Mouse (Mus musculus): Measurements from ENCODE around the gene Akr1c19.
"Not testable (repeated sequence)": the region's sequence is repeated elsewhere in the genome, so short reads cannot be mapped to it uniquely, and the experiment has no call there.

Gene Akr1c19

DNA sequence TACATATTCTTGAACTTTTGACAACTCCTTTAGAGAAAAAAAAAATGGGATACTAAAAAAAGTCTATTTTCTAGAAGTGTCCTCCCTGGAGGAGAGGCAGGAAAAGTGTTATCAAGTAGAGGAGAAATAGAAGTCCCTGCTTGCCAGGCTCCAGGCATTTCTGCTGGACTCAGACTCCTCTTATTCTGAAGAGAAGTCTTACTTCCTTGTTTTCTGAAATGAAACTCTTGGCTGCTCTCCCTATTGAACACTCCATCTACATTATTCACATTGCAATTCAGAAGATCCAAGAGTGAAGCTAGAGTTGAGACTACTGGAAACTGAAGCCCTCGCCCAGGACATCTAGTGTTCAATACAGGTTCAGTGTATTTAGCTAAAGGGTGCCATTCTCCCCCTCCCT lies at the start of gene Akr1c19:
Gene Akr1c19 (plus strand): TSS at position 260 of the 400 bp plus-strand sequence.
- DNase-seq (ENCODE audit: low spot score in 2 of 2) = no peak

DNA sequence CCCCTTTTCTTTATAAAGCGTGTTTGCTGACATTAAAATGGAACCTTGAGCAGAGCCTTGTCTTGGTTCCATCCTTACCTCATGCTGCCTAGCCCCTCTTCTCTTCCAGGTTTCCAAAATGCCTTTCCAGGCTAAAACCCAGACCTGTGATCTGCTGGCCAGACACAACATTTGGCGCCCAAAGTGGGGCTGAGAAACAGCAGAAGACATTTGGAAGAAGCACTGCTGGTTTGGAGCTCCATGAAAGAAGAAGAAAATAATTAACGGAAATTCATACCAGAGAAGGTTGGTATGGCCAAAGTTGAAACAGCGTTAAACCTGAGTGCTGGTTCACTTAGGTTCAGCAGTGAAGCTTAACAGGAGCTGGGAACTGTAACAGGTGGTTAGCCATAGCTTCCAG lies 47.2 kb upstream of the Akr1c19 start:
- not testable (repeated sequence) for DNase-seq (ENCODE audit: low spot score in 2 of 2)

DNA sequence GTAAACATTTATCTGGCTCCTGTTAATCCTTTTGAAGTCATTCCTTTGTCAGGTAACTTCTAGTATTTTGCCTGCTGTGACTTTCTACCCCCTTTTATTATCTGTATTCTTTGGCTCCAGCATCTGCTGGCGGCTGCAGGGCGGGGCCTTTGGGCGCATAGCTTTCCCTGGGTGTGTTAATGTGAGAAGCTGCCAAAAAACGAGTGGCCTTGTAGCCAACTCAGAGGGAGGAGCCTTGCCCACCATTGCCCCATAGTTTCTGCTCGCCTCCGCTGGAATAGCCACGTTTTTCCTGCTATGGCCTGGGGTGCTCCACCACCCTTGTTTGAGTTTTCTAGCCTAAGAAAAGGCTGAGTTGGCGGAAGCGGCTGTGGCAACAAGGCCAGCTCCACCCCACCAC lies 45.4 kb upstream of the Akr1c19 start:
- DNase-seq (ENCODE audit: low spot score in 2 of 2) = no peak

DNA sequence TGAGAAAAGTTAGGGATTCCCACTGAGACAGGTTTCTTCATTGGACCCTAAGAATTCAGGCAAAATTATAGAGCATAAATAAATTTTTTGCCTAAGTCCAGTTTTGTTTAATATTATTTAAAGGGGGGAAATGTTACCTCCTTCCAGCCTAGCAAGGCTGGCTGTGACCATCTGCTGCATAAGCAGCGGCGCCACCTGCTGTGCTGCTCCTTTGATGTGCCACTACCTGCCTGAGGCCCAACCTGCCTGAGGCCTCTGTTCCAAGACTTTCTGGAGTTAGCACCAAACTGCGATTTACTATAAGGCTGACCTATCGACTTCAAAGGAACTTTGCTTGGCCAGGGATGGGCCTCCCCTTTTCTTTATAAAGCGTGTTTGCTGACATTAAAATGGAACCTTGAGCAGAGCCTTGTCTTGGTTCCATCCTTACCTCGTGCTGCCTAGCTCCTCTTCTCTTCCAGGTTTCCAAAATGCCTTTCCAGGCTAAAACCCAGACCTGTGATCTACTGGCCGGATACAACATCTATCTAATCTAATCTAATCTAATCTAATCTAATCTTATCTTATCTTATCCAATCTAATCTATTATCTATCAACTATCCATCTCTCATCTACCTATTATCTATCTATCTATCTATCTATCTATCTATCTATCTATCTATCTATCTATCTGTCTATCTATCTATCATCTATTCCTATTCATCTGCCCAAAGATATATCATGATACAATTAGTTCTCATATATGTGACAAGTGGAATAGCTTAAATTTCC lies 41.7 kb upstream of the Akr1c19 start:
- not testable (repeated sequence) for DNase-seq (ENCODE audit: low spot score in 2 of 2)

DNA sequence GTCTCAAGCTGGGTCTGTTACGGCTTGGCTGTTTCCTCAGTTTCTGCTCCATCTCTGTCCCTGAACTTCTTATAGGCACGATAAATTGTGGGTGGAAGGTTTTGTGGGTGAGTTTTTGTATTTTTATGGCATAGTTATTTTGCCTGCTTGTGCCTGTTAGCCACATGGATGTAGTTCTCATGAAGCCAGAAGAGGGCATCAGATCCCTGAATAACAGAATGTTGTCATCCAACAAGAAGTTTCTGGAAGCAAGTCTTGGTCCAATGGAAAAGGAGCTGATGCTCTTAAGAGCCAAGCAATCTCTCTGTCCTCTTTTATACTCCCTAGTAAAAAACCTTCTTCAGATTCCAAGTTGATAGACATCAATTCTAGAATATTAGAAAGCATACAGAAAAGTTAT lies 40.3 kb upstream of the Akr1c19 start:
- DNase-seq (ENCODE audit: low spot score in 2 of 2) = no peak

DNA sequence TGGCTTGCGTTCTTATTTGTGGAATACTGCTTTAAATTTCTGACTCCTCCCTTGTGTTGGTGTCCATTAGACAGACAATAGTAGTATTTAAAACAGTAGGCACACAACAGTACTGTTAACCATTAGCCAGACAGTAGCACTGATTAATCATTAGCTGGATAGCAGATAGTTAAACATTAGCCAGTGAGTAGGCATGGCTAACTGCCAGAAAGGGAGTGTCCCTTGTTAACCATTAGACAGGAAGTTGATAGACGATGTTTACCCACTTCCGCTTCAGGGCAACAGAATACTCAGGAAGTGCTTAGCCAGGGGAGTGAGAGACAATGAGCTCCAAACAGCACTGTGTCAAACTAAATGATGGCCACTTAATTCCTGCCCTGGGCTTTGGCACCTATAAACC lies 37.6 kb upstream of the Akr1c19 start, which contains the start of gene Akr1c13:
Gene Akr1c13 (plus strand): TSS at position 247 of the 400 bp plus-strand sequence.
- no peak for DNase-seq (ENCODE audit: low spot score in 2 of 2)

DNA sequence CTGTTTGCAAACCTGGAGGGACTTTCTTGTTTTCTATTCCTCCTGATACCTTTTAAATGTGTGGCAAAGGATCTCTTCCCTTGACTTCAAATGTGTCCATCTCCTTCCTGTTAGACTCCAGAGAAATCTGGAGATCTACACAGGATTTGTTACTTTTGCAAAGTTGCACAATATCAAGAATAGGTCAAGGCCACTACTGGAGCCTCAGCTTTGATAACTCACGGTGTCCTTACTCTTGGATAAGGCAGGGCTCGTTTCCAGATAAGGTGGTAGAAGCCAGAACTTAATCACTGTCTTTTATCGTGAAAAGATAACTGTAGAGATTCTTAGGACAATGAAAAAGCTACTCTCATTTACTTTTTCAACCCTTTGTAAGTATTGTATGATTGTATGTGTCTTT lies 36.0 kb upstream of the Akr1c19 start:
- no peak for DNase-seq (ENCODE audit: low spot score in 2 of 2)

DNA sequence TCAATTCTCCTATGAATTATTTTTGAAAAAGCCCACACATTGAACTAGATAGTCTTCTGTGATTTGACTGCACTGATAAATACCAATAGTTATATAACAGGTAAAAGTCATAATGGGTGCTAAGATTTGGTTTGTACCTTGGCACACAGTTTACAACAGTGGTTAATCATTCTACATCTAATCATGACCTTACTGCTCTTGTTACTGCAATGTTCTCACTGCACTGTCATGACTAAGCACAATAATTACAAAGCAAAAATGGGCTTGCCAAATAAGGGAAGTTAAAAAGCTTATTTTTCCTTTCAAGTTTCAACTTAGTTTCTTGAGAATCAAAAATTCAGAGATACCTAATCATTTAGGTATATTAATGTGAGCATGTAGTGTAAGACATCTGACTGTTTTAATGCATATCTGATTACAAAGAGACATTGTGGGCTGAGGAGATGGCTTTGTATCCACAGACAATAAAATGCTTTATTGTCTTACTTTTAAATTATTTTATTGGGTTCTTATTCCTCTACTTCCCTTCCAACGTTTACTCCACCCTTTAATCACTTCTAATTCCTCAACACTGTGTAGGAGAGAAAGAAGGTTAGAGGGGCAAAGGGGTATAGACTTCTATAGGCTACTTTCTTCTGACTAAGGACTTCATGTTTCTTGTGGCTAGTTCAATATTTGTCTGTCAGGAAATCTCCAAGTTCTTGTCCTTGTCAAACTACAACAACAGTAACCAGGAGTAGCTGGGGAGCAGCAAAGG lies 22.2 kb upstream of the Akr1c19 start:
- no peak for DNase-seq (ENCODE audit: low spot score in 2 of 2)

DNA sequence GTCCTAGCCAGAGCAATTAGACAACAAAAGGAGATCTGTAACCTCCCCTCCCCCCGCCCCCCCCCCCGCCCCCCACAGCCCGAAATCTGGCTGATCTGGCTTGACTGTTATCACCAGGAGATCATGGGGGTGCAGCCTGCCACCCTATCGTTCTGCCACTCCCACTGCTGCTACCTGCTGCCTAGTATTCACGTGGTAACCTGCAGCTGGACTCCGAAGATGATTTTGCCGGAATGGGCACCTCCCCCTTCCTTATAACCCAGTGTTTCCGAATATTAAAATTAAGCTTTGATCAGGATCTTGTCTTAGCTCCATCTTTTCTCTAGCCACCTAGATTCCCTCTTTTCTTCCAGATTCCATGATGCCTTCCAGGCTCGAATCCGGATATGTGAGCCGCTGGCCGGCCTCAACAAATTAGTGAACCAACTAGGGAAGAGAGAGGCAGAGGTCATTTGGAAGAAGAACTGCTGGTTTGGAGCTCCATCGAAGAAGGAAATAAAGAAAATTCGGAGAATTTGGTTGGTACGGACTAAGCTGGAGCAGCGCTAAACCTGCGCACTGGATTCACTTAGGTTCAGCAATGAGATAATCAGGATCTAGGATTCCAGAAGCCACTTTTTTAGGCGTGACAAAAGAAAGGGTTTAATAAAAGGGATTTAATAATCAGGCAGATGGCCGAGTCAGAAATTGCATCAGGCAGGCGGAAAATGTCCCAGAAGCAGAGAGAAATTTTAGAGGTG lies 16.8 kb upstream of the Akr1c19 start:
- no peak for DNase-seq (ENCODE audit: low spot score in 2 of 2)

DNA sequence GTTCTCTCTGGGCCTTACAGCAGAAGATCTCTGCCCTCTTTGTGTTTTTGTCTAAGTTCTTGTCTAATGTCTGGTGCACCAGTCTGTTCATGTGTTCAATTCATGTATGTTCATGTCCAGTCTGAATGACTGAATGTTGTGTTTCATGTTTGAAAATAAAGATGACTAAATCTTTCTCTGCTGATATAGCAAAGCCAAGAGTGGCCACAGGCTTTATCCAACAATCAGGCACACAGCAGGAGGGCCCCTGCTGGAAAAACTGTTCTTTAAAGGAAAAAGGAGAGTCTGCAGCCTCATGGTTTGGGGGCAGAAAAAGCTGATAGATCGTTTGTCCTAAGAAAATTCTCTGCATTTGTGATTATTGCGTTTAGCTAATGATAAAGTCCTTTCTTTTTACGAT lies 16.2 kb upstream of the Akr1c19 start:
- DNase-seq (ENCODE audit: low spot score in 2 of 2) = no peak

DNA sequence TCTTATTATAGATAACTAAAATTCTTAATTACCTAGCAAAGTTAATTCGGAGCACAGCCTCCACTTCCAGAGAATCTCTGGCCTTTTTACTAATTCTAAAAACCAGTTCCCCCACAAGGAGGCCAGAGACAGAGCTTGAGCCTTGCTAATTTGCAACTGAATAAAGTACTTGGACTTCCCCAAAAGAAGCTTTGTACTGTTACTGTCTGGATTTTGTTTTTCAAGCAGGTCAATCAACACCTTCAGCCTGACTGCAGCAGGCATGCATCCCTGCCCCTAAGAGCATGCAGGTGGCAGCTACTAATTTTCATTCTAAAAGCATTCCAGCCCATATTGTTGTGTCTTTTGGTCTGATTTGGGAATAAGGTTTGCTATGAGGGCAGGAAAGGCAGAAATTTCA lies 13.0 kb upstream of the Akr1c19 start:
- not testable (repeated sequence) for DNase-seq (ENCODE audit: low spot score in 2 of 2)

DNA sequence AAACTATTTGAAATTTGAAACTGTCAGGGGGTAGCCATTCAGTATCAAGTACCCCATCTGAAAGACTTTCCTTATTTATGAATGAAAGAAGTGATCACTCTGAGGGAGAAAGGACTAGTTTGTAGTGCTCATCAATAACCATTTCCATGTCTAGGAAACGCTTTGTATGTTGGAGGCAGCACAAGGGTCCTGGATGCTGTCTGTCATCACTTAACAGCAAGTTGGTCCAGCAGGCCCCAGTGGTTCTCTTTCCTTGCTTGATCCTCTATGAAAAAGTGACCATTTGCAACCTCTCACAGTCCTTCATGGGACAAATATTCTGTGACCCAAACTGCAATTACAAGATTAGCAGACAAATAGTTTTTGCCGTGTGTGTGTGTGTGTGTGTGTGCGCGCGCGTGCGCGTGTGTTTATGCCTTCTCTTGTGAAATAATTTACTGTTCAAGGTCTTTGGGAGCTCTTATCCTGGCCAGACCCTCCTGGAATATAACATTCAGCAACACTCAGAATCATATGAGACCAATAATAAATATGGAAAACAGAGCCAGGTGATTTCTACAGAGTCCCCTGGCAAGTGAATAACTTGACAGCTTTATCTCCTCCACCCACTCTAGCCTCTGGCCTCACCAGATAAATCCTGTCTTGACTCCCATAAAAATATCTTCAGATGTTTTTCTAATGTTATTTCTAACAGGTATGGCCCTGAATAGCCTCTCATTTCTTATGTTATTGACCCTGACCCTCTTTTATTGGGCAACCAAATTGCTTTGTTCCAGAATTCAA lies 2.5 kb downstream of the Akr1c19 start:
- no peak for DNase-seq (ENCODE audit: low spot score in 2 of 2)

DNA sequence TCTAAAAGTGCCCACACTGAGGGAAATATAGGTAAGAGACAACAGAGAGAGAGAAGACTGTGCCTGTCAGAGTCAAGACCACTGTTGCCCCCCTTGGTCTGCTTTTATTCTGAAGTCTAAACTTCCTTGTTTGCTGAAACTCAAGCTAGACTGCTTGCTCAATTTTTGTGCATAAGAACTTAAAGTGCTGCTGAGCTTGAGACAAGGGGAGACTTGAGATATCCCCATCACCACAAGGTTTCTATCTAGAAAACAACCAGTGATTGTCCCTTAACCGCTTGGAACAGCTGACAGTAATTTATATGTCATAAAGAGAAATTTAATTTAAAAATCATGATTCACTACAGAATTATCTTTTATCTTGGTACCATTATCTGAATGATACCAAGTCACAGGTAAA lies 4.6 kb downstream of the Akr1c19 start:
- DNase-seq (ENCODE audit: low spot score in 2 of 2) = no peak

DNA sequence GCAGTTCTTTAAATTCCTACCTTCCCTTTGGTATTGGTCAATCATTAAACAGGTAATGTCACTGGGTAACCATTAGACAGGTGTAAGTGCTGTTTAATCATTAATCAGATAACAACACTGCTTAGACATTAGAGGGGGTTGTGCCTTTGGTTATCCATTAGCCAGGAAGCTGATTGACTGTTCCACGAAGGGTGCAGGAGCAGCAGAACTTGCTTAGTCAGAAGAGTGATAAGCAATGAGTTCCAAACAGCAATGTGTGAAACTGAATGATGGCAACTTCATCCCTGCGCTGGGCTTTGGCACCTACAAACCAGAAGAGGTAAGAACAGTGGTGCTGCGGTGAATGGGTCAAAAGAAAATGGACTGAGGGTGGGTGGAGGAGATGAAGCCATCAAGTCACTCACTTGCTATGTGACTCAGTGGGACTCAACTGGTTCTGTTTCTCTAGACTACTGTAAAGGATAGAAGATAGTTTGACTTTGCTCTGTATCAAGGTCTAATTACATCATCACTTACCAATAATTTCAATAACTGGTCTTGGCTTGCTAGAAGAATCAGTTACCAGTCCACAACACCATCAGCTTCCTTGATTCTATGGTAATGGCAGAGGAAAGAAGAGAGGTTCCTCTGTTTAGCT lies 5.2 kb downstream of the Akr1c19 start:
- no peak for DNase-seq (ENCODE audit: low spot score in 2 of 2)

DNA sequence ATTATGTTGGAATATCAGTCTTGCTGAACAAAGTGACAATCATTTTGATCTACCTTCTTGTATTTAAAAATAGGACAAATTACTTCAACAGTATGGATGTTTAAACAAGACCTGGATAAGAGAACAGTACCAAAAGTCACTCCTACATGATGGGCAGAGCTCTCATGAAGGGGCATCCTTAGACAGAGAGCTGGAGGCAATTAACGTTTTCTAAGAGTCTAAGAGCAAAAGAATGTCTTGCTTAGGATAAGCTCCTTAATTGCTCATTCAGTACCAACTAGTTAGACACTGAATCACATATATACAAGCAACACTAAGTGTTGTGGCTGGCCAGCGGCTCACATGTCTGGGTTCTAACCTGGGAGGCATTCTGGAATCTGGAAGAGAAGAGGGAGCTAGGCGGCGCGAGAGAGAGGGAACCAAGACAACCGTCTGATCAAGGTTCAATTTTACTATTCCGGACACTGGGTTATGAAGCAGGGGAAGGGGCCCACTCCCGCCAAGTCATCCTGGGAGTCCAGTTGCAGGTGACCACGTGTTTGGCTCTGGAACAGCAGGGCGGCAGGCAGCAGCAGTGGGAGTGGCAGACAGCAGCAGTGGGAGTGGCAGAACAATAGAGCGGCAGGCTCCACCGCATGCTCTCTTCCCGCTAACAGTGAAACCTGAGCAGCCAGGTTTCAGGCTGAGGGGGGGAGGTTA lies 16.5 kb downstream of the Akr1c19 start:
- DNase-seq (ENCODE audit: low spot score in 2 of 2) = peak in 1 of 2 experiments; percentile 6

DNA sequence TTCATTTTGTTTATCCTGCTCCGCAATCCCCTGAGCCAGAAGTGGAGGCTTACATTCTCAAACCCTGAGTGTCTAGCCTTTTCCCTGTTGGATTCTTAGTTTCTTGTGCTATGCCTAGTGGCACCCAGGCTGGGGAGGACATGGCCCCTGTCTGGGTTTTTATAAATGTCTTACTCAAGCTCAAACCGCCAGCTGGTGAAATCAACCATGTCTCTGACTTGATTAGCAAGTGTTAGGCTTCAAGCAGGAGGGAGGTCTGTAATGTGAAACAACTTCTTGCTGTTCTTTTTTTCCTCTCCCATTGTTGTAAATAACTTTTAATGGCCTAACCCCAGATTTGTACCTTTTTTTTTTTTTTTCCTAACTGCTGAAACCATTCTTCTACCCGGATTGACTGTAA lies 20.8 kb downstream of the Akr1c19 start:
- no peak for DNase-seq (ENCODE audit: low spot score in 2 of 2)

DNA sequence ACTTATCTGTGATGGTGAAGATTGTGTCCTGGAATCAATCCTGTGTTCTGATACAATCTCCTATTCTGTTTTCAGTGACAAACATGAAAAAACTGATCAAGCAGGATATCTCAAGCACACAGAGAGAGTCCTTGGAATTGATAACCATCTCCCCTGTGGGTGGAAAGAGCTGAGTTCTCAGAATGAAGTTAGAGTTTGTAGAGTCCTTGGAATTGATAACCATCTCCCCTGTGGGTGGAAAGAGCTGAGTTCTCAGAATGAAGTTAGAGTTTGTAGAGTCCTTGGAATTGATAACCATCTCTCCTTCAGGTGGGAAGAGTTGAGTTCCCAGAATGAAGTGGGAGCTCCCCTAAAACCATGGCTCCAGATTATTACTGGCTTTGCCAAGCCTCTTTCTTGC lies 28.4 kb downstream of the Akr1c19 start:
- not testable (repeated sequence) for DNase-seq (ENCODE audit: low spot score in 2 of 2)

DNA sequence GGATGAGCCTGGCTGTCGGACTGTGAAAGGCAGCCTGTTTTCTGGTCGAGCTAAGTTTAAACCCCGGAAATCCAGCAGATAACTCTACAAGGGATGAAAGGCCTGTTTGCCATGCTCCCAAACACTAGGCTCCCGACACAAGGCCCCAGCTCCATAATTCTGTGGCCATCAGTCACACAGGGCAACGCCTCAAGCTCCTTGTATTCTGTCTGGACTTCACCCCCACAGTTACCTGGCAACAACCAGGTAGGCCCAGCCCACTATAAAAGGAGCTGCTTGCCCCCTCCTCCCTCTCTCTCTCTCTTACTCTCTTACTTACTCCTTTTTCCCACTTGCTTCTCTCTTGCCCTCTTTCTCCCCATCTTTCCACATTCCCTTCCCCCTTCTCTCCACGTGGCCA lies 28.8 kb downstream of the Akr1c19 start:
- no peak for DNase-seq (ENCODE audit: low spot score in 2 of 2)

DNA sequence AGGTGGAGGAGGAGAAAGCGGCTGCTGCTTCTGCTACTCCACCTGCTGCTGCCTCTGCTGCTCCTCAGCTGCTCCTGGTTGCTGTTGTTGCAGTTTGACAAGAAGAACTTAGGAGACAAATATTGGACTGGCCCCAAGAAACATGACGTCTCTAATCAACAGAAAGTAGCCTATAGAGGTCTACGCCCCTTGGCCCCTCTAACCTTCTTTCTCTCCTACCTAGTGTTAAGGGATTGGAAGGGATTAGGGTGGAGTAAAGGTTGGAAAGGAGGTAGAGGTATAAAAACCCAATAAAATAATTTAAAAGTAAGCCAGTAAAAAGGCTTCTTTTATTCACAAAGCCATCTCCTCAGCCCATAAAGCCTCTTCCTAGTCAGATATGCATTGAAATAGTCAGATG lies 36.1 kb downstream of the Akr1c19 start:
- DNase-seq (ENCODE audit: low spot score in 2 of 2) = no peak

DNA sequence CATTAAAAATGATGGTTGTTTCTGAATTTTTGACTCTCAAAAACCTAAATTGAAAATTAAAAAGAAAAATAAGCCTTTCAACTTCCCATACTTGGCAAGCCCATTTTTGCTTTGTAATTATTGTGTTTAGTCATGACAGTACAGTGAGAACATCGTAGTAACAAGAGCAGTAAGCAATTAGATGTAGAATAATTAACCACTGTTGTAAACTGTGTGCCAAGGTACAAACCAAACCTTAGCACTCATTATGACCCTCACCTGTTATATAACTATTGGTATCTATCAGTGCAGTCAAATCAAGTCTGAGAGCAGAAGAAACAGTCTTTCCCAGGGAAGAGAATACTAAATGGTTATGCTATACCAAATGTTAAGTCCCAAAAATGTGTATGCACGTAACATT lies 36.5 kb downstream of the Akr1c19 start:
- no peak for DNase-seq (ENCODE audit: low spot score in 2 of 2)

DNA sequence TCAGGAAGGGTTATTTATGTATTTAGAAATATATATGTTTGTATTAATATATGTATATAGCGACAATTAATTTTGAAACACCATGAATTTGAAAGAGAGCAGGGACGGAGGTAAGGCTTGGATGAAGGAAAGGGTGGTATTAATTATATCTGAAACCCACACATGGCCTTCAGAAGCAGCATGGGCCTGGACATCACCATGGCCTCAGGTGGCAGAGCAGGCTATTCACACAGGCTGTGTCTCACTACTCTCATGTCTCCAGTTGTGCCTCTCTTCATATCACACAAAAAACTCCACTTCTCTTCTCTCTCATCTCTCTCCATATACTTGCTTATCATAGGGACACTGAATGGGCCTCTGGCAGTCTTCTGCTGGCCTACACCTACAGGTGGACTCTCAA lies 37.0 kb downstream of the Akr1c19 start:
- not testable (repeated sequence) for DNase-seq (ENCODE audit: low spot score in 2 of 2)
